Mouse (Mus musculus): ENCODE data around the gene Prkcsh. TPM values are rescaled to one million over a fixed set of nuclear protein-coding genes. Genes with fewer than 3 reads are reported as not detected.
A peak's percentile ranks its signal among the peaks of the same experiment; 100 is the strongest.

The Prkcsh gene
- polyA plus RNA-seq, 2 experiments: 29.2 to 45.1 TPM

DNA sequence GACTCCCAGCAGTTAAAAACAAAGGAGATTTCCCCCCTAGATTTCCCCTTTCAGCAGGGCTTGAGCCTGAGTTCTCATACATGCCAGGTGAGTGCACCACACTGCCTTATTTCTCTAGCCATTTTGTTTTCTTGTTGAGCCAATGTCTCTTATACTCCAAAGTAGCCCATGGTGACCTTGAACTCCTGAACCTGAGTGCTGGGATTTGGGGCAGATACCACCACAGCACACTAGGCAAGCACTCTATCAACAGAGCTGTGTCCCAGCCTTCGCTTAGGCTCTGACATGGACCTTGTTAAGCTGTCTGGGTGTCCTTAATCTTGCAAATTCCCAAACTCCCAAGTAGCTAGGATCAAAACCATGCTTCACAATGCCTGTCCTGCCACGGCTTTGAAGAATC is 39.2 kb downstream of the Prkcsh start:
- no peaks in the 10 kb centered on the region for H3K27me3 ChIP-seq (ENCODE audit: control insufficient read depth, insufficient read depth, low read length)
- no peak overlapping the region for H3K9ac ChIP-seq (replicated peaks)
- no peak overlapping the region for H3K4me2 ChIP-seq (ENCODE audit: low read depth)
- ATAC-seq (ENCODE audit: insufficient read depth) (no peak), DNase-seq (ENCODE audit: low read depth in 3 of 3, low spot score in 3 of 3) (no peak)
- no peaks in the 10 kb centered on the region for H3K4me1 ChIP-seq (replicated peaks; ENCODE audit: control insufficient read depth in 2 of 2, insufficient read depth in 2 of 2, low read length in 1 of 2)
- no peaks in the 10 kb centered on the region for H3K9me3 ChIP-seq (ENCODE audit: control insufficient read depth, low read length)
- TF ChIP-seq CTCF (IDR thresholded peaks at IDR 0.05; ENCODE audit: low read depth): no peak
- TF ChIP-seq EP300 (IDR thresholded peaks at IDR 0.05; ENCODE audit: low read depth): no peak
- H3K4me3 ChIP-seq (ENCODE audit: insufficient read depth in 1 of 2, low read depth in 2 of 2, low read length in 2 of 2): no peak overlapping the region
- no peak overlapping the region for H3K27ac ChIP-seq
- H3K36me3 ChIP-seq (replicated peaks; ENCODE audit: control insufficient read depth, insufficient read depth, low read depth): no peaks in the 10 kb centered on the region
- WGBS (ENCODE audit: insufficient replicate concordance): 37% methylated on average over 2 of the region's 2 CpGs

DNA sequence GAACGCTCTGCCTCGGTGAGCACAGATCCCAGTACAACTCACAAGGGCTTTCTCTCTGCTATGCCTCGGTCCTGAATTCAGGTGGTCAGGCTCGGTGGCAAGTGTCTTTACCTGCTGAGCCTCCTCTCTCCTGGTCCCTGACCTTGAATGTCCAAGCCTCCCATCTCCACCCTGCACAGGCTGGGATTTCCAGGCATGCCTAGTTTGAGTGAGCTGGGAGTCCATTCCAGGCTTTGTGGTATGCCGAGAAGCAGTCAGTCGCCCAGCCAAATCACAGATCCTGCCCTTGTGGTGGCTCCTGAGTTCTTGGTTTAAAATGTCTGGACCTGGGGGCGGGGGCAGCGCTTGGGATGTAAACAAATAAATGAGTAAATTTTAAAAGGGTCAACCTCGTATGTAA is 44.7 kb downstream of the Prkcsh start:
- 40% methylated on average over 9 of the region's 9 CpGs for WGBS (ENCODE audit: insufficient replicate concordance)
- no peaks in the 10 kb centered on the region for H3K36me3 ChIP-seq (replicated peaks; ENCODE audit: control insufficient read depth, insufficient read depth, low read depth)
- DNase-seq (ENCODE audit: low read depth in 3 of 3, low spot score in 3 of 3): no peak

DNA sequence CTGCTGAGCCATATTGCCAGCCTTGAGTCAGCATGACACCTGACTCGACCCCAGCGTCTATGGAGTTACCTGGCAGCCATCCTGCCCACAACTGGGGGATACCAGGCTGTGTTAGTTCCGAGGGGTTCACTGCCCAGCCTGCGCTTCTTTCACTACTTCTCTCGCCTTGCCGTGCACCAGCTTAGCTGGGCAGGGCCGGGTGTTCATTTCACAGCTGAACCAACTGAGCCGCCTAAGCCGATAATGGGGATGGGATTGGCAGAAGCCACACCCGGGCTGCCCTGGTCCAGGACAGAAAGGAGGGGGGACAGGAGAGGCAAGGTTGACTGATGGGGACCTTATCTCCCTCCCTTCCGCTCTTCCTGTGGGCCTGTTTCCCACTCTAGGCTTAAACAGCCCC is 46.7 kb downstream of the Prkcsh start:
- Histone ChIP-seq H3K36me3 (replicated peaks; ENCODE audit: control insufficient read depth, insufficient read depth, low read depth) (no peaks in the 10 kb centered on the region), H3K4me2 (ENCODE audit: low read depth) (no peak overlapping the region), H3K4me1 (replicated peaks; ENCODE audit: control insufficient read depth in 2 of 2, insufficient read depth in 2 of 2, low read length in 1 of 2) (peaks cover 6 to 11% of the 10 kb centered on the region in 2 experiments), H3K27me3 (ENCODE audit: control insufficient read depth, insufficient read depth, low read length) (peaks cover 46% of the 10 kb centered on the region), H3K27ac (no peak overlapping the region), H3K9ac (replicated peaks) (no peak overlapping the region), H3K4me3 (ENCODE audit: insufficient read depth in 1 of 2, low read depth in 2 of 2, low read length in 2 of 2) (no peak overlapping the region), H3K9me3 (ENCODE audit: control insufficient read depth, low read length) (no peaks in the 10 kb centered on the region)
- ATAC-seq (ENCODE audit: insufficient read depth) (no peak), DNase-seq (ENCODE audit: low read depth in 3 of 3, low spot score in 3 of 3) (no peak)
- WGBS (ENCODE audit: insufficient replicate concordance): 58% methylated on average over 11 of the region's 11 CpGs
- TF ChIP-seq CTCF (IDR thresholded peaks at IDR 0.05; ENCODE audit: low read depth): no peak

More for the DNA sequence above, 44.7 kb downstream of the Prkcsh start:
- Histone ChIP-seq H3K27ac (no peak overlapping the region), H3K9me3 (ENCODE audit: control insufficient read depth, low read length) (no peaks in the 10 kb centered on the region), H3K4me3 (ENCODE audit: insufficient read depth in 1 of 2, low read depth in 2 of 2, low read length in 2 of 2) (no peak overlapping the region), H3K4me1 (replicated peaks; ENCODE audit: control insufficient read depth in 2 of 2, insufficient read depth in 2 of 2, low read length in 1 of 2) (peaks cover 6 to 11% of the 10 kb centered on the region in 2 experiments), H3K4me2 (ENCODE audit: low read depth) (no peak overlapping the region), H3K27me3 (ENCODE audit: control insufficient read depth, insufficient read depth, low read length) (peaks cover 27% of the 10 kb centered on the region), H3K9ac (replicated peaks) (no peak overlapping the region)
- no peak for ATAC-seq (ENCODE audit: insufficient read depth)
- no peak for TF ChIP-seq CTCF (IDR thresholded peaks at IDR 0.05; ENCODE audit: low read depth)

DNA sequence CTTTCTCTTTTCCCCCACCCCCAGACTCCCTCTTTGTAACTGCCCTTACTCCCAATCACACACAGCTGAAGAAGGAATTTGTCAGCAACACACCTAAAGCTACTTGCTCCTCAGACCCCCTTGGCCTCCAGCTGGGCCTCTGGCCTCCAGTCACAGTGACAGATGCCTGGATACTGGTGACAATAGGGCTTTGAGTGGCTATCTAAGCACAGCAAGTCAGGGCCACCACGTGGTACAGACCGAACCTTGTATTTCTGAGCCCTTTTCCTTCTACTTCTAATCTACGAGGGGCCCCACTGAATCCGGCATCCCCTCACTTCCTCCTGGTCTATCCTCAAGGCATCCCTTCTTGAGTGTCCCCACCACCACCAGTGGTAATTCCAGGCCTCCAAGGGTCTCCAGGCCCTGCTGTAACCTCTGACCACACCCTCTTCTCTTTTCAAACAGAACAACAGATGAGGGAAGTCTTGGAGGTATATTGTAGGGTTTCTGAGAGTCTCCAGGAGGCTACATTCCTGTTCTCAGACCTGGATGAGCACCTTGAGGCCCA is 47.2 kb downstream of the Prkcsh start:
- TF ChIP-seq EP300 (IDR thresholded peaks at IDR 0.05; ENCODE audit: low read depth) (no peak), CTCF (IDR thresholded peaks at IDR 0.05; ENCODE audit: low read depth) (no peak)
- ATAC-seq (ENCODE audit: insufficient read depth) (no peak), DNase-seq (ENCODE audit: low read depth in 3 of 3, low spot score in 3 of 3) (no peak)
- no peaks in the 10 kb centered on the region for H3K9me3 ChIP-seq (ENCODE audit: control insufficient read depth, low read length)
- 33% methylated on average over 4 of the region's 4 CpGs for WGBS (ENCODE audit: insufficient replicate concordance)
- no peak overlapping the region for H3K9ac ChIP-seq (replicated peaks)
- peaks cover 7 to 11% of the 10 kb centered on the region in 2 experiments for H3K4me1 ChIP-seq (replicated peaks; ENCODE audit: control insufficient read depth in 2 of 2, insufficient read depth in 2 of 2, low read length in 1 of 2)
- no peaks in the 10 kb centered on the region for H3K36me3 ChIP-seq (replicated peaks; ENCODE audit: control insufficient read depth, insufficient read depth, low read depth)
- H3K4me2 ChIP-seq (ENCODE audit: low read depth): no peak overlapping the region; the same call in 1 of the 2 replicates
- no peak overlapping the region for H3K4me3 ChIP-seq (ENCODE audit: insufficient read depth in 1 of 2, low read depth in 2 of 2, low read length in 2 of 2)
- peaks cover 48% of the 10 kb centered on the region for H3K27me3 ChIP-seq (ENCODE audit: control insufficient read depth, insufficient read depth, low read length)
- no peak overlapping the region for H3K27ac ChIP-seq

GRCm38 (mm10) chr9:22050351-22050889 is 47.8 kb downstream of the Prkcsh start:
- Histone ChIP-seq H3K4me2 (ENCODE audit: low read depth) (peak overlapping the region; percentile 52), H3K27me3 (ENCODE audit: control insufficient read depth, insufficient read depth, low read length) (peaks cover 48% of the 10 kb centered on the region), H3K4me1 (replicated peaks; ENCODE audit: control insufficient read depth in 2 of 2, insufficient read depth in 2 of 2, low read length in 1 of 2) (peaks cover 7 to 11% of the 10 kb centered on the region in 2 experiments), H3K9ac (replicated peaks) (no peak overlapping the region), H3K4me3 (ENCODE audit: insufficient read depth in 1 of 2, low read depth in 2 of 2, low read length in 2 of 2) (peak overlapping the region in 1 of 2 experiments; percentile 29; a peak in 2 of 4 replicates), H3K27ac (no peak overlapping the region), H3K36me3 (replicated peaks; ENCODE audit: control insufficient read depth, insufficient read depth, low read depth) (no peaks in the 10 kb centered on the region), H3K9me3 (ENCODE audit: control insufficient read depth, low read length) (no peaks in the 10 kb centered on the region)
- ATAC-seq (ENCODE audit: insufficient read depth) (peak; percentile 73), DNase-seq (ENCODE audit: low read depth in 3 of 3, low spot score in 3 of 3) (peak; percentile 51 to 73 (median 61))
- TF ChIP-seq EP300 (IDR thresholded peaks at IDR 0.05; ENCODE audit: low read depth) (no peak), CTCF (IDR thresholded peaks at IDR 0.05; ENCODE audit: low read depth) (no peak)
- under 1% methylated on average over 43 of the region's 43 CpGs for WGBS (ENCODE audit: insufficient replicate concordance)

Measured in liver, embryonic 14.5 days (tissue).